Mouse (Mus musculus): ENCODE measurements around the gene Itk. TPM values are rescaled to one million over a fixed set of nuclear protein-coding genes. Genes with fewer than 3 reads are reported as not detected.

The Itk gene
- total and polyA plus RNA-seq, 2 experiments from 2014 or later, result 0.05 to 0.19 TPM

DNA sequence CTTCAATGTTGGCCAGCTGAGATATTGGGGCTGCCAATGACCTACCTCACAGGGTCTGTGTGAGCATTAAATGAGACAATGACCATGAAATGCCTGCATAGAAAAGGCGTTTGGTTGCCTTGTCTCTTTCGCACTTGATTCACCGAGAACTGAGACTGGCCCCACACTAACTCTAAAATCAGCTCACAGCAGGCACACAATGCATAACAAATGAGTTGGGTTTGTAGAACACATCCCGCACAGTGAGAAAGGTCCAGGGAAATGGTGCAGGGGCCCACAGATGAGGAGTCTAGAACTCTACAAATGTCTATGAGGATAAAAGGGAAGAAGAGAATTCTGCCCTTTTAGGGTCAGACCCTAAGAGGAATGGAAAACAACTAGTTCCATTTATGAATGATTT, 100.3 kb downstream of the Itk start:
- no peak overlapping the region for H3K27ac ChIP-seq (ENCODE audit: low read depth, low read length)
- TF ChIP-seq CTCF (IDR thresholded peaks at IDR 0.05; ENCODE audit: low read depth), result no peak
- DNase-seq (no peak), ATAC-seq (no peak)
- H3K27me3 ChIP-seq (ENCODE audit: insufficient read depth, low read length), result no peaks in the 10 kb centered on the region
- H3K4me3 ChIP-seq (ENCODE audit: low read depth, low read length), result no peak overlapping the region
- WGBS, result 55% methylated on average over 4 of the region's 4 CpGs
- peaks cover 52% of the 10 kb centered on the region for H3K36me3 ChIP-seq (ENCODE audit: insufficient read depth)
- no peak overlapping the region for H3K4me2 ChIP-seq (ENCODE audit: low read depth)
- no peaks in the 10 kb centered on the region for H3K4me1 ChIP-seq (ENCODE audit: insufficient read depth)
- no peaks in the 10 kb centered on the region for H3K9me3 ChIP-seq (ENCODE audit: low read length)
- H3K9ac ChIP-seq, result no peak overlapping the region

DNA sequence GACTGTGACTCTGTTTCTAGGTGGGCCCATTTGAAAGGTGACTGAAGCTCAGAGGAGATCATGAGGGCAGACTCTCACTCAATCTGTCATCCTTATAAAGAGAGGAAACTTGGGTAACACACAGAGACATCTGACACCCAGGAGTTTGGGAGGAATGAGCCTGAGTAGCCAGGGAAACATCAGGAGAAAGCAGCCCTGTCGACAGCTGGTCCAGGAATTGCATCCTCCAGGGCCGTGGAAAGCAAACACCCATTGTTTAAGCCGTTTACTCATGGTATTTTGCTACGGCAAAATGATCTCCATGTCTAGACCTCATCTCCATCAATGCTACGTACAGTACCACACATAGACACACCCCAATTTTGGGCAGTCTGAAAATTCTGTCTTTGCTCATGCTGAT, 101.2 kb downstream of the Itk start:
- DNase-seq (no peak), ATAC-seq (no peak)
- Histone ChIP-seq H3K27me3 (ENCODE audit: insufficient read depth, low read length) (no peaks in the 10 kb centered on the region), H3K36me3 (ENCODE audit: insufficient read depth) (peaks cover 61% of the 10 kb centered on the region), H3K9ac (no peak overlapping the region), H3K4me1 (ENCODE audit: insufficient read depth) (no peaks in the 10 kb centered on the region), H3K9me3 (ENCODE audit: low read length) (no peaks in the 10 kb centered on the region), H3K27ac (ENCODE audit: low read depth, low read length) (no peak overlapping the region), H3K4me2 (ENCODE audit: low read depth) (no peak overlapping the region), H3K4me3 (ENCODE audit: low read depth, low read length) (no peak overlapping the region)
- WGBS, result 87% methylated on average over 5 of the region's 5 CpGs
- no peak for TF ChIP-seq CTCF (IDR thresholded peaks at IDR 0.05; ENCODE audit: low read depth)

DNA sequence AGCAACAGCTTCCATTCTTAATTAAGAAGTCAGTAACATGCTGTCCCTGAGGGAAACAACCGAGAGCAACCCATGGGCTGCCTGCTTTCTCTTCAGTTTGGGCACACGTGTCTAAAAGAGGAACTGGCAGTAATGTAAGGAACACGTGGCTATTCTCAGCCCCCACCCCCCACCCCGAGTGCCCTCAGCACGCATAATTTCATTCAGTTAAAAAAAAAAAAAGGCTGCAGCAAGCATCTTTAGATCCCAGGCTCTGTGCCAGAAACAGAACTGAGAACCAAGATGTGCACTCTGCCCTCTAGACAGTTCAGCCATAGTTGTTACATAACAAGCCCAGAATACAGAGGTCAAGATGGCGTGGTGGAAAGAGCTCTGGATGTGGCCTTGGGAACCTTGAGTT, 102.5 kb downstream of the Itk start:
- no peak for ATAC-seq
- no peak for TF ChIP-seq CTCF (IDR thresholded peaks at IDR 0.05; ENCODE audit: low read depth)
- no peaks in the 10 kb centered on the region for H3K27me3 ChIP-seq (ENCODE audit: insufficient read depth, low read length)
- H3K4me2 ChIP-seq (ENCODE audit: low read depth), result no peak overlapping the region
- no peaks in the 10 kb centered on the region for H3K9me3 ChIP-seq (ENCODE audit: low read length)
- WGBS, result 30% methylated on average over 6 of the region's 6 CpGs
- H3K27ac ChIP-seq (ENCODE audit: low read depth, low read length), result no peak overlapping the region
- no peaks in the 10 kb centered on the region for H3K4me1 ChIP-seq (ENCODE audit: insufficient read depth)
- H3K36me3 ChIP-seq (ENCODE audit: insufficient read depth), result peaks cover 74% of the 10 kb centered on the region
- H3K4me3 ChIP-seq (ENCODE audit: low read depth, low read length), result no peak overlapping the region
- DNase-seq, result no peak
- no peak overlapping the region for H3K9ac ChIP-seq

DNA sequence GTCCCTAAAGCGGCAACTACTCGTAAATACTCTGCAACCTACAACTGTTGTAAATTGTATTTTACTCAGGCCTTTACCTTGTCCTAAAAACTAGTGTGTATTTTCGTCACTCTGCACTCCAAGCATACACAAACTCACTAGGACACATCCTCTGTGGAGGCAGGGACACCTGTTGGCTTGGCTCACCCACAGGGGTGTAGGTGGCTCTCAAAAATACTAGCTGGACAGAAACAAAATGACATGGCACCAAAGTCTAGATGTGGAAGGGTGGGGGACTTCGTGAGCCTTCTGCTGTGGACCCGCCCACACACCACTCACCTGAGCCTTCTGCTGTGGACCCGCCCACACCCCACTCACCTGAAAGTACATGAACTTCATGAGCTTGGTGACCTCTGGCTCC, 105.5 kb downstream of the Itk start:
- 93% methylated on average over 6 of the region's 6 CpGs for WGBS
- Histone ChIP-seq H3K4me2 (ENCODE audit: low read depth) (no peak overlapping the region), H3K9me3 (ENCODE audit: low read length) (no peaks in the 10 kb centered on the region), H3K4me1 (ENCODE audit: insufficient read depth) (no peaks in the 10 kb centered on the region), H3K9ac (no peak overlapping the region), H3K27ac (ENCODE audit: low read depth, low read length) (no peak overlapping the region), H3K4me3 (ENCODE audit: low read depth, low read length) (no peak overlapping the region), H3K27me3 (ENCODE audit: insufficient read depth, low read length) (no peaks in the 10 kb centered on the region), H3K36me3 (ENCODE audit: insufficient read depth) (peaks cover 74% of the 10 kb centered on the region)
- TF ChIP-seq CTCF (IDR thresholded peaks at IDR 0.05; ENCODE audit: low read depth), result no peak
- ATAC-seq (no peak), DNase-seq (no peak)

DNA sequence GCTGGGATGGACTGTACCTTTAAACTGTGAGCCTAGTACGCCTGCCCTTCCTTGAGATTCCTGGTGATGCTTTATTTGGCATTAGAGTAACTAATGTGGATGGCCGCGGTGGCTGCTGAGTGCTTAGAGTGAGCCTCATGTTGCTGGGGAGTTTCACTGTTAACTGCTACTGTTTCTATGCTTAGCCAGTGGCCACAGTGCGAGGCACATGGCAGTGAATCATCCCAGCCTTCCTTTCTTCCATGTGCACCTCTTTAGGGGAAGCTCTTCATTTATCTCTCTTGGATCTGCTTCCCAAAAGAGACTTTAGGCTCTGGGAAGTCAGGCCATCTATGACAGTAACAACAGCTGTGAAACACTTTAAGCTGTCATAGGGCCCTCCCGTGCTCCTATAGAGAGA, 106.7 kb downstream of the Itk start:
- Histone ChIP-seq H3K4me2 (ENCODE audit: low read depth) (no peak overlapping the region), H3K9ac (no peak overlapping the region), H3K4me1 (ENCODE audit: insufficient read depth) (no peaks in the 10 kb centered on the region), H3K27ac (ENCODE audit: low read depth, low read length) (no peak overlapping the region), H3K9me3 (ENCODE audit: low read length) (no peaks in the 10 kb centered on the region), H3K36me3 (ENCODE audit: insufficient read depth) (peaks cover 74% of the 10 kb centered on the region), H3K27me3 (ENCODE audit: insufficient read depth, low read length) (no peaks in the 10 kb centered on the region), H3K4me3 (ENCODE audit: low read depth, low read length) (no peak overlapping the region)
- ATAC-seq (no peak), DNase-seq (no peak)
- WGBS, result 96% methylated on average over 5 of the region's 5 CpGs
- TF ChIP-seq CTCF (IDR thresholded peaks at IDR 0.05; ENCODE audit: low read depth), result no peak

DNA sequence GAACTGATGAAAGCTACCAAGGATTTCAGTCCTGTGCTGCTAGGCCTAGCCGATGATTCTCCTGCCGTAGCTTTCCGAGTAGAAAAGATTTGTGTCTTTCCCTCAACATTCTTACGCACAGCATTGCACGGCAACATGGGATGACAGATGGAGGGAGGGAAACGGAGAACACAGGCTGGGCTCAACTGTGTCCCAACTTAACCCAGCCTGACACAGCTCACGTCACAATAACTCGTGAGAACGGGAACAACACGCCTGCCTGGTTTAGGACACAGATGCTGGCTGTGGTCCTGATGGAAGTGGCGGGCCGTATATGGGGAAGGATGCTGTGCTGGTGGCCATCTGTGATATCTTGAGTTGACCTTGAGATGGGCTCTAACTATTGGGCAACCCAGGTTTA, 110.6 kb downstream of the Itk start:
- peaks cover 72% of the 10 kb centered on the region for H3K36me3 ChIP-seq (ENCODE audit: insufficient read depth)
- no peak for DNase-seq
- H3K9ac ChIP-seq, result no peak overlapping the region
- no peaks in the 10 kb centered on the region for H3K27me3 ChIP-seq (ENCODE audit: insufficient read depth, low read length)
- no peak overlapping the region for H3K4me2 ChIP-seq (ENCODE audit: low read depth)
- no peaks in the 10 kb centered on the region for H3K9me3 ChIP-seq (ENCODE audit: low read length)
- TF ChIP-seq CTCF (IDR thresholded peaks at IDR 0.05; ENCODE audit: low read depth), result no peak
- no peak overlapping the region for H3K27ac ChIP-seq (ENCODE audit: low read depth, low read length)
- H3K4me3 ChIP-seq (ENCODE audit: low read depth, low read length), result no peak overlapping the region
- WGBS, result 82% methylated on average over 12 of the region's 12 CpGs
- no peaks in the 10 kb centered on the region for H3K4me1 ChIP-seq (ENCODE audit: insufficient read depth)
- peak; percentile 20; the same call in 1 of the 2 replicates for ATAC-seq

DNA sequence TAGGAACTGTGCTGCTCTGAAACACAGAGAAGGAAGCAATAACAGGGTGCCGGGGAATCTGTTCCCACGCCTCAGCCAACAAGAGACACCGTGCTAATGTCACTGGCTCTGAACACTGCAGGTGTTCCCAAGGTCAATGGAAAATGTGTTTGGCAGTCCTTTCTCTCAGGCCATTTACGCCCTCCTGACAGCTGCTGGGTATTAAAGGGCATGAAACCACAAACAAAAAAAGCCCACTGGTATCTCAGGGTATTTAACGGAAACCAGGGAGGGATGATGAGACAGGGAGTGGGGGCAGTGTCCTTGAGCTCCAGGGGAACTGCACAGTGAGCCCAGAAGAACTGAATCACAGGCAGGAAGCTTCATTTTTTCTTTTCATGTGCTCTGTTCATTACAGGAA, 111.2 kb downstream of the Itk start:
- no peak for ATAC-seq
- Histone ChIP-seq H3K9me3 (ENCODE audit: low read length) (no peaks in the 10 kb centered on the region), H3K27me3 (ENCODE audit: insufficient read depth, low read length) (no peaks in the 10 kb centered on the region), H3K4me2 (ENCODE audit: low read depth) (no peak overlapping the region), H3K27ac (ENCODE audit: low read depth, low read length) (no peak overlapping the region), H3K4me3 (ENCODE audit: low read depth, low read length) (no peak overlapping the region), H3K4me1 (ENCODE audit: insufficient read depth) (no peaks in the 10 kb centered on the region), H3K9ac (no peak overlapping the region), H3K36me3 (ENCODE audit: insufficient read depth) (peaks cover 71% of the 10 kb centered on the region)
- no peak for DNase-seq
- WGBS, result 70% methylated on average over 5 of the region's 5 CpGs
- no peak for TF ChIP-seq CTCF (IDR thresholded peaks at IDR 0.05; ENCODE audit: low read depth)

DNA sequence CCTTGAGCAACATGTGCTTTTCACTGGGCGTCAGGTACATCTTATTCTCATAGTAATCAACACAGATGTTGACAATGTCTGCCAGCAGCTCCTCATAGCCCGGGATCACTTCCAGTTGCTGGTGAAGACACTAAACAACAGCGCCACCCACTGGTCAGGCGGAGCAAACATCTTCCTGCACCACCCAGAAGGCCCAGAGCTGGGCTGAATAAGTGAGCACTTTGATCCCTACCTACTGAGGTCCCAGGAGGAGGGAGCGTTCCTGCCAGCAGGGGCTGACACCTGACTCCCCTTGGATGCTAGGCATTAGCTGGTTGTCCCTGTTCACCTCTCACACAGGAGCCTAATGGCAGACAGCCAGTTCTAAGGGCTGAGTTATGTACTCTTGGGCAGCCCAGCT, 112.5 kb downstream of the Itk start:
- peak; percentile 51 for TF ChIP-seq CTCF (IDR thresholded peaks at IDR 0.05; ENCODE audit: low read depth)
- H3K4me1 ChIP-seq (ENCODE audit: insufficient read depth), result no peaks in the 10 kb centered on the region
- no peak for ATAC-seq
- no peaks in the 10 kb centered on the region for H3K27me3 ChIP-seq (ENCODE audit: insufficient read depth, low read length)
- no peak overlapping the region for H3K9ac ChIP-seq
- peak; percentile 21 for DNase-seq
- H3K4me2 ChIP-seq (ENCODE audit: low read depth), result no peak overlapping the region
- no peaks in the 10 kb centered on the region for H3K9me3 ChIP-seq (ENCODE audit: low read length)
- no peak overlapping the region for H3K27ac ChIP-seq (ENCODE audit: low read depth, low read length)
- no peak overlapping the region for H3K4me3 ChIP-seq (ENCODE audit: low read depth, low read length)
- WGBS, result 48% methylated on average over 5 of the region's 5 CpGs
- peaks cover 71% of the 10 kb centered on the region for H3K36me3 ChIP-seq (ENCODE audit: insufficient read depth)
